Mouse (Mus musculus): ENCODE data around the gene Atp2c2.
A peak's percentile ranks its signal among the peaks of the same experiment; 100 is the strongest.

Gene Atp2c2

GRCm38 (mm10) chr8:119702965-119703364 is 3.2 kb downstream of the Atp2c2 start:
- no peak for DNase-seq (ENCODE audit: low read depth, low spot score)

- DNase-seq (ENCODE audit: low read depth, low spot score), result no peak
Observed at GRCm38 (mm10) chr8:119707146-119707545, 7.3 kb downstream of the Atp2c2 start.

GRCm38 (mm10) chr8:119708471-119708870 is 8.7 kb downstream of the Atp2c2 start:
- no peak for DNase-seq (ENCODE audit: low read depth, low spot score)

GRCm38 (mm10) chr8:119708878-119709702 is 9.3 kb downstream of the Atp2c2 start:
- no peak for DNase-seq (ENCODE audit: low read depth, low spot score)

- no peak for DNase-seq (ENCODE audit: low read depth, low spot score)
Observed at GRCm38 (mm10) chr8:119709703-119710093, 9.9 kb downstream of the Atp2c2 start.

- DNase-seq (ENCODE audit: low read depth, low spot score), result no peak
Observed at GRCm38 (mm10) chr8:119712226-119712625, 12.4 kb downstream of the Atp2c2 start.

- DNase-seq (ENCODE audit: low read depth, low spot score), result no peak
Observed at GRCm38 (mm10) chr8:119713421-119713820, 13.6 kb downstream of the Atp2c2 start.

- DNase-seq (ENCODE audit: low read depth, low spot score), result no peak
Observed at GRCm38 (mm10) chr8:119715221-119715620, 15.4 kb downstream of the Atp2c2 start.

GRCm38 (mm10) chr8:119716730-119717299 is 17.0 kb downstream of the Atp2c2 start:
- no peak for DNase-seq (ENCODE audit: low read depth, low spot score)

GRCm38 (mm10) chr8:119717765-119718164 is 18.0 kb downstream of the Atp2c2 start:
- DNase-seq (ENCODE audit: low read depth, low spot score), result peak; percentile 24

- DNase-seq (ENCODE audit: low read depth, low spot score), result no peak
Observed at GRCm38 (mm10) chr8:119719011-119719501, 19.2 kb downstream of the Atp2c2 start.

- no peak for DNase-seq (ENCODE audit: low read depth, low spot score)
Observed at GRCm38 (mm10) chr8:119722348-119722747, 22.5 kb downstream of the Atp2c2 start.

- no peak for DNase-seq (ENCODE audit: low read depth, low spot score)
Observed at GRCm38 (mm10) chr8:119723676-119724075, 23.9 kb downstream of the Atp2c2 start.

- no peak for DNase-seq (ENCODE audit: low read depth, low spot score)
Observed at GRCm38 (mm10) chr8:119724596-119724995, 24.8 kb downstream of the Atp2c2 start.

GRCm38 (mm10) chr8:119727093-119727492 is 27.3 kb downstream of the Atp2c2 start:
- no peak for DNase-seq (ENCODE audit: low read depth, low spot score)

GRCm38 (mm10) chr8:119728351-119728895 is 28.6 kb downstream of the Atp2c2 start:
- DNase-seq (ENCODE audit: low read depth, low spot score), result no peak

- no peak for DNase-seq (ENCODE audit: low read depth, low spot score)
Observed at GRCm38 (mm10) chr8:119732072-119732471, 32.3 kb downstream of the Atp2c2 start.

GRCm38 (mm10) chr8:119736348-119736917 is 36.6 kb downstream of the Atp2c2 start:
- DNase-seq (ENCODE audit: low read depth, low spot score), result no peak

GRCm38 (mm10) chr8:119737093-119737900 is 37.5 kb downstream of the Atp2c2 start:
- no peak for DNase-seq (ENCODE audit: low read depth, low spot score)

GRCm38 (mm10) chr8:119738129-119738907 is 38.5 kb downstream of the Atp2c2 start:
- no peak for DNase-seq (ENCODE audit: low read depth, low spot score)

- DNase-seq (ENCODE audit: low read depth, low spot score), result no peak
Observed at GRCm38 (mm10) chr8:119740634-119741033, 40.8 kb downstream of the Atp2c2 start.

All from c-Kit-negative CD71-positive TER-119-positive erythroid progenitor cells, embryonic 14.5 days (primary cell).